Mouse (Mus musculus): Measurements from ENCODE around the gene Lmna.

Lmna gene

DNA sequence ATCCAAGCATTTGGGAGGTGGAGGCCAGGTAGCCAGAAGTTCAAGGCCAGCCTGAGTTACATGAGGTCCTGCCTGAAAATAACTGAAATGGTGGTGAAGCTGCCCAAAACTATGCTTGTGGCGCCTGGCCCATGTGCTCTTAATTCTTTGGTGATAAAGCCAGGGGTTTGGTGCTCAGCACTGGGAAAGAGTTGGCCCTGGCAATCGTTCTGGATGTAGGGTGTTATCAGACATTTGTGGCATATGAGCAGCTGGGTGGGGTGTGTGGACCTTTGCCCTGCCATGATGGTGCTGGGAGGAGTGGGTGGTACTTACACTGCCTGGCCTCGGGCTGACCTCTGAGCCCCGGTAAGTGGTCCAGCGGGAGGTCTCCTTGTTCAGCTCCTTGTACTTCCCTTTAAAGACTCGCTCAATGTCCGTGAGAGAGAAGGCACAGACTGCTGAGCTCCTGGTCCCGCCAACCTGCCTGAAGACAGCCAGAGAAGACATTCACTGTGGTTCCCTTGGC, 62.0 kb downstream of the Lmna start:
- DNase-seq (ENCODE audit: low read depth, low spot score), result no peak

DNA sequence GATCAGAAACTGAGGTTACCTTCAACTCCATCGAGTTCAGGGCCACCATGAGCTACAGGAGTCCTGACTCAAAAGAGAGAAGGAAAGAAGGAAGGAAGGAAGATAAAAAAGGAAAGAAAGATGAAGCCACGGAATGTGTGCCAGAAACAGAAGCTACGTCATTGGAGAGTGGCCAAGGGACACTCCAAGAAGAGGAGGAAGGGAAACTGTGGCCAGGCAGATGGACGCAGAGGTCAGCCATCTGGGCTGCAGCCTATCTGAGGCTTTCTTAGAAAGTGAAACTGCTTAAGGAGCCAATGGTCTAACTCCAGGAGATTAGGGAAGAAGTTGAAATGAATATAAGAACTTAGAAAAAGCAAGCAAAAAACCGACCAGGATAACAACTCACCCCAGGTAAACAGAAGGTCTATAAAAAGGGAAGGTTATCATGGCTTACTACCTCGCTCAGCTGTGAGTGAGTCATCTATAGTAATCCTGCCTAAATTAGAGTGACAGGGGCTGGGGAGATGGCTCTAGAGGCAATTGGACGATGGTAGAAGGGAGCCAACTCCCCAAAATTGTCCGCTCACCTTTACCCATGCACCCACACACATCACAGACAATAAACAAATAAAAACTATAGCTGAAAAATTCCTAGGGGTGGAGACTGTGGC, 63.2 kb downstream of the Lmna start:
- DNase-seq (ENCODE audit: low read depth, low spot score), result no peak

DNA sequence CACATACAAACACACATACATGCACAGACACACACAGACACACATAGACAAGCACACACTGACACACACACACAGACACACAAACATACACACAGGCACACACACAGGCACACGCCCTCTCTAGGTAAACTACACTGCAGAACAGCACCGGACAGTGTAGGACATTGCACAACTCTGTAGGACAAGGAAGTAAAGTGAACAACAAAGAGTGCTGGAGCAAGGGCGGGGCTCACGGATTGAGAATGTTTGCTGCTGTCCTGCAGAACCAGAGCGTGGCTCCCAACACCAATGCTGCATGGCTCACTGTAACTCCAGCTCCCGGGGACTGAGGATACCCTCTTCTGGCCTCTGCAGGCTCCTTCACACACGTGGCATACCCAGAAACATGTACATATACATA, 66.9 kb downstream of the Lmna start:
- DNase-seq (ENCODE audit: low read depth, low spot score), result no peak

DNA sequence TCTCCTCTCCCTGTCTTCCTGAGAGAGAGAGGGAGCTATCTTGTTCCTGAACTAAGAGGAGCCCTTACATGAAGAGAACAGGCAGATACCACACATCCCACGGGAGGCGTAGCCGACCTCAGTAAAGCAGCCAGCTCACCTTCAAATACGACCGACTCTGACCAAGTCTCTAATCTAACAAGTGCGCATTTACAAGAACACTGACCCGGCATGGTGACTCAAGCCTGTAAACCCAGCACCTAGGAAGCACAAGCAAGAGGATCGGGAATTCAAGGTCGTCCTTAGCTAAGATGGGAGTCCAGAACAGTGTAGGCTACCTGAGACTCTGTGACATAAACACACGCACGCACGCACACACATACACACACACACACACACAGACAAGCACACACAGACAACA, 67.3 kb downstream of the Lmna start:
- DNase-seq (ENCODE audit: low read depth, low spot score), result no peak

DNA sequence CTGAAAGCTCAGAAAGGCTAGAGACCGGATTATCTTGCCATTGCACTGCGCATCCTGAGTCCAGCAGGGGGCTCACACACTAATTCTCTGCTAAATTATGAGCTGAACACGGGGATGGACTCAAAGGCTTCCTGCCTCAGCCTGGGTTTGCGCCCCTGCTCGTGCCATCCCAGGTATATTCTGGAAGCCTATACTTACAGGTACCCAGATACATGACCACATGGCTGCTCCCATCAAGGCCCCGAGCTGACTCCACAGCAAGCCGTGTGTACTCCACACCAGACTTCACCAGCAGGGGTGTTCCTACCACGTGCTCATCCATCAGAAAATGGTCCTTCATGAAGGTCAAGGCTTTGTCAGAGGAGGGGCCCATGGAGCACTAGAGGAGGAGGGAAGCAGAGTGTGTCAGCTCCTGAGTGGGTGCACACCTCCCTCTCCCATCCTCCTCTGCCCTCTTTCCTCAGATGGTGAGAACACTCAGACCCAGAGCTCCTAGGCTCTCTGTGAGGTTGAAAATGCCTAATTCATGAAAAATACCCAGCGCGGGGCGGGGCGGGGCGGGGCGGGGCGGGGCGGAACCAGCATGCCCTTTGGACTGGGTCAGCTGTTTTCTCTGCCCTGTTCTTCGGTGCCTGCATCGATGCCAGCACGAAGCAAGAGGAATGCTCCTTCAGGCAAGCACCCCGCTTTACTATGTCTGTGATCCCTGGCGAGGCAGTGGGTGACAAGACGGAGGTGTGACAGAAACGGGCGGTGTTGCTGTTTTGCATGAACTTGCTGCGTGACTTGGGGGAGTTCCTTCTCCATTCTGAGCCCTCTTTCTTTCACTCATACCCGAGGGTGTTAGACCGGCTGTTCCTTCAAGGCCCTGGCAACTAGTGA, 69.0 kb downstream of the Lmna start:
- DNase-seq (ENCODE audit: low read depth, low spot score), result no peak

DNA sequence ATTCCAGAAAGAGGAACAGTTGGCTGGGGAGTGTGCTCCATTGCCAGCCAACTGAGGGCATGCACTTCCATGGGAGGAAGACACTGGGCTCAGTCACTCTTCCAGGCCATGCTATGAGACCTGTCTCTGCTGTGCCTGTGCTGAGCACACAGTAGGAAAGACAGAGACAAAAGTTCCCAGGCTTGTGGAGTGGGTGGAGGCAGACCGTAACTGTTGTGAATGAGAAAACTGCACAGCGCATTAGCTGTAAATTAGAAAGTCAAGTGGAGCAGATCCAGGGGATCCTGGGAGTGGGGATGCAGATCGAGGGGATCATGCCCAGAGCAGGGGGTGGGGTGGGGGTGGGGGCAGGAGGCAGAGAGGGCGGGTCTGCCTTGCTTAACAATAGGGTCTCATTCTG, 70.2 kb downstream of the Lmna start:
- DNase-seq (ENCODE audit: low read depth, low spot score), result no peak

DNA sequence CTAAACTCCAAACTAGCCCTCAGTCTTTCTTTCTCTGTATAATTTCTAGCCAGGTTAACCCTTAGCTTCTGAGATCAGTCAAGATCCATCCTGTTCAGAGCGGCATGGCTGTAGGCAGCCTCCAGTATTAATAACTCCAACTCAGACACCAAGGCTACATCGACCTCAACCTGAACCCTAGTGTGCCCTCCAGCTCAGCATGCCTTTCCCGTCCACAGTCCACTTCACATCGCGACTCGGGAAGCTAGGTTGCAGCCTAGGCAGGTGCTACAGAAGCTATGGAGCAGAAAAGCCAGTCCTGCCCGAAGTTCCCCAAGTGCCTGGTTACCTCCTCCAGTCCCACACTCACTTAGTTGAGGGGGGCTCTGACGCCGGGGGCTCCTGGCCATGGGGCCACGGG, 72.3 kb downstream of the Lmna start:
- no peak for DNase-seq (ENCODE audit: low read depth, low spot score)

DNA sequence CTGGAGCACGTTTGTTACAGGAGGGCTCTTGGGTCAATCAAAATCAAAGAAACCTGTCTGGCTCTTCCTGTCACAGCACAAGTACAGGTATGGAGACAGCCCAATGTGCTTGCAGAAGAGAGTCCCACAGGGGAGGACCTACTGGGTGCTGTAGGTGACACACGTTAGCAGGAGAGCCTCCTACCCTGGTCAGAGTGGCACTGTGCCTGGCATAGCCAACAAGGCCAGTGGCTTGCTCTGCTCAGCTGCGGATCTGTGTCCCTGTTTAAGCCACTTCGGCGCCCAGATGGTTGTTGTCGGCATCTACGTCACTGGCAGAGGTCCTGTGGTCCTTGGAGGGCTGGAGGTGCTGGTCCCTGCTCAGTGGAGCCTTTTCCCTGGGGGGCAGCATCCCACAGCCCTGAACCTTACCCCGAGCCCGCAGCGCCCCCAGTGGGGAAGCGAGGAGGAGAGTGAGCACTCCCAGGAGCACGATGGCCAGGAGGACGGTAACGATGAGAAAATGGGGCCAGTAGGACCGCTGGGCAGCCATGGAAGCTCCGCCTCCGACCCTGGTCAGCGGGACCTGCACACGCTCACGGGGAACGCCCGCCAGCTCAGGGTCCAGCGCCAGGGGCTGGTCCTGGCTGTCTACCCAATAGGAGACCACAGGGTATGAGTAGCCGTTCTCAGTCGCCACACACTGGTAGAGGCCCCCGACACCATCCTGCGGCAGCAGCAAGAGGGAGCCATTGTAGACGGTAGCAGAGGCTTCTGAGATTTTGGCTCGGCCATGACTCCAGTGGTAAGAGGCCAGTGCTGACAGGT, 73.2 kb downstream of the Lmna start:
- DNase-seq (ENCODE audit: low read depth, low spot score), result no peak

DNA sequence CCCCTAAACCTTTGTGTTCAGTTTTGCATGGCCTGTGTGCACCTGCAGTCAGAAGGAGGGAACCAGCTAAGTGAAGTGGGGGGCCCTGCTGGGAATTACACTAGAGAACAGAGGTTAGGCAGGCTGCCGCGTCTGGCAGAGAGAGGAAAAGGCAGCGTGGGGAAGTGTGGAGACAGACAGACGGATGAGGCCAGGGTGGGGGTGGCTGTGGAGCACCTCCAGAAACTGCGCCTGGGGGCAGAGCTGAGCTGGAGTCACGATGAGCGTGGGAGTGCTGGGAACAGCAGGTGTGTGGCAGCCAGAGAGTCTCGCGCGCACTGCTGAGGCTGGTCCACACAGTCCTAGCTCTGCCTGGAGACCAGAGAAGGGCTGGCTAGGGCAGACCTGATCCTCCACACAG, 74.2 kb downstream of the Lmna start:
- DNase-seq (ENCODE audit: low read depth, low spot score), result no peak
